ENCODE assay signal across 7 mouse cellular contexts in the genomic region with DNA sequence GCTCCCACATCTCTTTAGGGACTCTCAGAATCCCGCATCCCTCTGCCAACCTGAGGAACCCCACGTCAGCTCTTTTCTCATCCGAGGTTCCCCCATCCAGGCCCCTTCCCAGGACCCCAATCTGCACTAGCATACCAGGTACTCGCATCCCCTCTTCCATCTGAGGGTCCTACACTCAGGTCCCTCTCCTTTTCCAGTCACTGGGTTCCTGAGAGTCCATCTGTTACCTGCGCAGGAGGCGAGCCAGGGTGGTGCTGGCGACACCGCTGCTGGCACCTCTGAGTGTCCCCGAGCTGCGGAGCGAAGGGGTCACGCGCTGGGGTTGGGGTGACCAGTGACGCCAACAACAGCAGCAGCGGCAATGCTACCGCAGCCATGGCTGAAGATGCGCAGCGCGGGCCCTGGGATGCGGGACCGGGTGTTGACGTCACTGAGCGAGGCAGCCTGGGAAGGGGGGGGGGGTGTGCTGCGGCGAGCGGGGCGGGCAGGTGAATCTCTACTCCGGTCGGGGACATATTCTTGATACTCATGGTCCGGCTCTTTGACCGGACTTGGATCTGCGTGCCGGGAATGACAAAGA. TPM values are rescaled to one million over a fixed set of nuclear protein-coding genes. Genes with fewer than 3 reads are reported as not detected.
A peak's percentile ranks its signal among the peaks of the same experiment; 100 is the strongest.
DNase-seq lines count a peak whose midpoint lies in the region; ATAC-seq lines count a peak whose summit lies in the region.

A gene (minus strand): TSS at position 418 of the 580 bp plus-strand sequence.

- H3K4me1 ChIP-seq in lung, embryonic 16.5 days (replicated peaks; ENCODE audit: control insufficient read depth, insufficient read depth, low read length): peaks cover 46% of the 10 kb centered on the region
- peaks cover 65% of the 10 kb centered on the region for H3K4me1 ChIP-seq in embryonic facial prominence, embryonic 10.5 days
- peaks cover 22% of the 10 kb centered on the region for H3K4me1 ChIP-seq in hindbrain, embryonic 16.5 days (ENCODE audit: control insufficient read depth, insufficient read depth, low read depth, low read length)
- H3K4me1 ChIP-seq in liver, embryonic 15.5 days (replicated peaks): peaks cover 19% of the 10 kb centered on the region

- no peak for DNase-seq in lung, adult 18-20 months
- DNase-seq in embryonic facial prominence, embryonic 10.5 days (ENCODE audit: low spot score): no peak
- DNase-seq in urinary bladder, postnatal 36 days (ENCODE audit: low spot score in 2 of 2): no peak
- DNase-seq in spleen, adult 18-20 months: no peak

- peak within 1 kb of the TSS; percentile 62 for H3K9ac ChIP-seq in lung, embryonic 16.5 days (ENCODE audit: low read length)
- H3K9ac ChIP-seq in hindbrain, embryonic 16.5 days (ENCODE audit: low read depth, low read length): peak within 1 kb of the TSS; percentile 89
- no peak within 1 kb of the TSS for H3K9ac ChIP-seq in liver, embryonic 15.5 days

- H3K9me3 ChIP-seq in lung, embryonic 16.5 days (ENCODE audit: control insufficient read depth, low read length): no peaks in the 10 kb centered on the region
- H3K9me3 ChIP-seq in embryonic facial prominence, embryonic 10.5 days: no peaks in the 10 kb centered on the region
- H3K9me3 ChIP-seq in hindbrain, embryonic 16.5 days (ENCODE audit: control insufficient read depth, low read length): no peaks in the 10 kb centered on the region
- H3K9me3 ChIP-seq in liver, embryonic 15.5 days (replicated peaks): no peaks in the 10 kb centered on the region

- peak within 1 kb of the TSS; percentile 35 for H3K4me3 ChIP-seq in lung, embryonic 16.5 days (ENCODE audit: low read length)
- peak within 1 kb of the TSS; percentile 73 for H3K4me3 ChIP-seq in embryonic facial prominence, embryonic 10.5 days
- peak within 1 kb of the TSS; percentile 60 for H3K4me3 ChIP-seq in hindbrain, embryonic 16.5 days (ENCODE audit: low read length)
- H3K4me3 ChIP-seq in liver, embryonic 15.5 days (replicated peaks): peak within 1 kb of the TSS; percentile 22

- WGBS in lung, embryonic 16.5 days: 8% methylated on average over 33 of the region's 33 CpGs
- WGBS in embryonic facial prominence, embryonic 10.5 days: 3% methylated on average over 33 of the region's 33 CpGs
- 4% methylated on average over 32 of the region's 33 CpGs for WGBS in hindbrain, embryonic 16.5 days
- 16% methylated on average over 33 of the region's 33 CpGs for WGBS in liver, embryonic 15.5 days (ENCODE audit: insufficient replicate concordance)

- peak within 1 kb of the TSS; percentile 99 for H3K27ac ChIP-seq in lung, embryonic 16.5 days (ENCODE audit: low read length)
- H3K27ac ChIP-seq in embryonic facial prominence, embryonic 10.5 days (replicated peaks): peak within 1 kb of the TSS; percentile 87
- peak within 1 kb of the TSS; percentile 45; the same call in 1 of the 2 replicates for H3K27ac ChIP-seq in hindbrain, embryonic 16.5 days (ENCODE audit: low read depth, low read length)
- H3K27ac ChIP-seq in liver, embryonic 15.5 days (replicated peaks): no peak within 1 kb of the TSS

- no peak for ATAC-seq in lung, embryonic 16.5 days (ENCODE audit: low read depth)
- ATAC-seq in hindbrain, embryonic 16.5 days: peak; percentile 73
- no peak for ATAC-seq in liver, embryonic 15.5 days (ENCODE audit: insufficient read depth)

- peak within 1 kb of the TSS; percentile 63 for H3K4me2 ChIP-seq in lung, embryonic 16.5 days (ENCODE audit: low read depth, low read length)
- H3K4me2 ChIP-seq in hindbrain, embryonic 16.5 days (ENCODE audit: low read length): peak within 1 kb of the TSS; percentile 72
- H3K4me2 ChIP-seq in liver, embryonic 15.5 days: peak within 1 kb of the TSS; percentile 54

- H3K27me3 ChIP-seq in lung, embryonic 16.5 days (ENCODE audit: control insufficient read depth, insufficient read depth, low read depth, low read length): peaks cover 67% of the 10 kb centered on the region
- peaks cover 99% of the 10 kb centered on the region for H3K27me3 ChIP-seq in embryonic facial prominence, embryonic 10.5 days (replicated peaks; ENCODE audit: low read depth, poor library complexity, severe bottlenecking)
- H3K27me3 ChIP-seq in hindbrain, embryonic 16.5 days (replicated peaks; ENCODE audit: control insufficient read depth, insufficient read depth, low read length): peaks cover 48% of the 10 kb centered on the region
- H3K27me3 ChIP-seq in liver, embryonic 15.5 days: peaks cover 100% of the 10 kb centered on the region

- no peaks in the 10 kb centered on the region for H3K36me3 ChIP-seq in lung, embryonic 16.5 days (ENCODE audit: control insufficient read depth, insufficient read depth, low read length)
- H3K36me3 ChIP-seq in embryonic facial prominence, embryonic 10.5 days (replicated peaks): peaks cover 8% of the 10 kb centered on the region; the same call in 1 of the 2 replicates
- H3K36me3 ChIP-seq in hindbrain, embryonic 16.5 days (ENCODE audit: control insufficient read depth, insufficient read depth, low read length): peaks cover 6% of the 10 kb centered on the region; the same call in 1 of the 2 replicates
- H3K36me3 ChIP-seq in liver, embryonic 15.5 days (replicated peaks): no peaks in the 10 kb centered on the region

RNA-seq across cellular contexts. Expression of the gene that starts here (rescaled TPM):
- polyA plus RNA-seq in lung, embryonic 16.5 days (2015; fragmentation: Nextera tagmentation; extraction: Ambion mirVana): 5.6 and 7.0 TPM in 2 replicates
- 28.3 and 29.4 TPM in 2 replicates for polyA plus RNA-seq in embryonic facial prominence, embryonic 10.5 days (2016; fragmentation: Nextera tagmentation; extraction: Ambion mirVana)
- polyA plus RNA-seq in hindbrain, embryonic 16.5 days (2015; fragmentation: Nextera tagmentation; extraction: Ambion mirVana): 164 and 190 TPM in 2 replicates
- polyA plus RNA-seq in liver, embryonic 15.5 days (2015; fragmentation: Nextera tagmentation; extraction: Ambion mirVana): not detected in 2 replicates

Comparison
In these comparisons a context has a peak if more than half of its experiments do, and no peak if none do; other contexts are left out.
1. H3K4me3 ChIP-seq: peak in every context shown above with its lines; median percentile 73 in embryonic facial prominence, embryonic 10.5 days; 60 in hindbrain, embryonic 16.5 days; 35 in lung, embryonic 16.5 days; 22 in liver, embryonic 15.5 days.